Mouse (Mus musculus) cerebellum, postnatal 25 days (tissue): Measurements from ENCODE around the gene Coro7.
"Not testable (repeated sequence)": the region's sequence is repeated elsewhere in the genome, so short reads cannot be mapped to it uniquely, and the experiment has no call there.

Experiments used
- DNase-seq, 2 experiments: peaks; one replicate each; pipeline ENCODE4 v3.0.0; 2021; ENCODE audit warnings: mixed read lengths in 2 of 2

The Coro7 gene

GRCm38 (mm10) chr16:4592909-4593875 is 86.4 kb downstream of the Coro7 start:
- peak; percentile 62 to 81 for DNase-seq

GRCm38 (mm10) chr16:4590236-4590635 is 89.3 kb downstream of the Coro7 start:
- no peak for DNase-seq

DNA sequence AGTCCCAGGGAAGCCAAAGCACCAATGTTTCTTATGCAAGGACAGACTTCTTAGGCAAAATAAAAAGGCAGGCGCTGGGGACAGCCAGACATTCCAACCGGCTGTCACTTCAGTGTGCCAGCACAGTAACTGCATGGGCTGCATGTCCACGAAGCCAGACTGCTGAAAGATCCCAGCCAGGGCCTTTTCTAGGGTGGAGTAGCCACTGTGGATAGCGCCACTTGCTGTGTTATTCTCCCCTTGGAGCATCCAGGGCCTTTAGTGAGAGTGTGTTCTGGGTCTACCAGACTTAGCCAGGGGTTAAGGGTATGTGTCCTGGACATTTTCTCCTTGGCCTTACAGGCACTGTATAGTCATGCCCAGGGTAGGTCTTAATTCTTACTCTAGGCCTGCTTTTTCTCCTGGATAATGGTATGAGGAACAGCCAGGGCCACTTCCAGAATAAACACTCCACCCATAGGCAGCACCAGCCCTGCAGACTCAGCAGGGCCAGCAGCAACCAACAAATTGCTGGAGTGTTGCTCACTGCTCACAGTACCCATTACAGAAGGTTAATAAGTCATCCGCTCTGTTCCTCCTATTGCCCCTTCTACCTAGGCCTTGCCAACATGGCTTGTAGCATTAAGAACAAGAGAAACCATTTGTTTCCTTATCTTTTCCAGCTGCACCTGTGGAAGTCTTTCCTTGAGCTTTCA is 91.9 kb downstream of the Coro7 start:
- no peak for DNase-seq

DNA sequence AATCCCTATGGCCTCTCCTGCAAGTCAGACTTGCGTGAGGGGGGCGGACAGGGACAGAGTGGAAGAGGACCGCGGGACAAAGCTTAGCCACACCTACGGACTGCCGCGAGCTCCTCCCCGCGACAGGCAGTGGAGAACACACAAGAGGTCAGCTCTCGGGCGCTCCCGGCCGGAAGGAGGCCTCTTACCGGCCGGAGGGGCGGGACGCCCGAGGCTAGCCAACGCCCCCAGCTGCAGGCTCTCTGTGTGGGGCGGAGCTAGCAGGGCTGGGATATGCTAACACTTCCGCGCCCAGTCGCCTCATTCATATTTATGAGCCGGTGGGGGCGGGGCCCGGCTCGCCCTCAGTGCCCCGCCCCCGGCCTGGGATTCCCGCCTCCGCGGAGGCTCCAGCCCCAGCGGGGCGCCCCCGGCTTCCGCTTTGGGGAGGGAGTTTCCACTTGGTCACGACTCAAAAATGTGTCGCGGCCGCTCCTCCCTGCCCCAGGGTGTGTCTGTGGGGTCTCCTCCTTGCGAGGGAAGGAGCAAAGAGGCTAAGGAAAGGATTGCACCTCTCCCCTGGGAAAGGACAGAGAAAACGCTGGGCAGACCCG is 93.0 kb downstream of the Coro7 start:
- peak; percentile 89 to 94 for DNase-seq

DNA sequence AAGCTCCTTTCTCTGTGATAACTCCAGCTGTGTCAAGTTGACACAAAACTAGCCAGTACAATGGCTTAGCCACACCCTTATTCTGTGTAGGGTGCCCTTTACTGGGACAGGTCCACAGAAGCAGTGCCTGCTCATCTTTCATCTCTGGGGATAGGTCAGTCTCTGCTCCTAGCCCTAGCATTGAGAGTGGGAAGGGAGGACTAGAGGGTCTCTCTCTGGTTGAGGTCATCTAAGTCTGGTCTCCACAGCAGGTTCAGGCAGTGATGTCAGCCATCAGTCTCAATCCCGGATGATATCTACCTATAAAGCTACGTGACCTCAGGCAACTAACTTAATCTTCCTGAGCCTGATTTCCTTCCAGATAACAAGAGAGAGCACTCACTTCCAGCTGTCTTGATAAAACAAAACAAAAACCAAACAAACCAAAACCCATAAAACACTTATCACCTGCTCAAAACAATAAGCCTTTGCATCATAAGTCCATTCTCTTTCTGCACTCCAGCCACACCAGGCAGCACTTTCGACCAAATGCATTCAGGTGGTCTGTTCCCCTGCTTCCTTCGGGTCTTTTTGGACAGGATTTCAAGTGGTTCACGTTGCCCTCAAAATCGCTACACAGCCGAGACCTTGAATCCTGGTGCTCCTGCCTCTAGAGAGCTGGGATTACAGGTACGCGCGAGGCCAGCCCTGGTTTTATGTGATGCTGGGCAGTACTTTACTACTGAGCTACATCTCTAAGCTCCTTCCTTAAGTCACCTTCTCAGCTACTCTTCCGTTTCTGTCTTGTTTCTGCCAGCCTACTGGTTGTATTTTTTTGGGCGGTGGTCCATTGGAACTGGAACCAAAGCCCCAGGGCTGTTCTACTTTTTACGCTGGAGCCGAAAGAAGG is 93.7 kb downstream of the Coro7 start:
- DNase-seq = no peak

DNA sequence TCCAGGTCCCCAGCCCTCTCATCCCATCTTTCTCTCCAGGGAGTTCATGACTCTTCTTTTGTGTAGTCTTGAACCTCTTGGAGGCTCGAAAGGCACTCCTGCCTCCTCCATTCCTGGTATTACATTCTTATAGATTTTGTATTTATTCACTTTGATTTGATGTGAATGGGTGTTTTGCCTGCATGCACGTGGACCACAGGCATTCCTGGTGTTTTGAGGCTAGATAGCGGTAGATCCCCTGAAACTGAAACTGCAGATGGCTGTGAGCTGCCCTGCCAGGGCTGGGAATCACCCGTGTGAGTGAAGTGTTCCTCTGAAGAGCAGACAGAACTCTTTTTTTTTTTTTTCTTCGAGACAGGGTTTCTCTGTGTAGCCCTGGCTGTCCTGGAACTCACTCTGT is 95.1 kb downstream of the Coro7 start:
- DNase-seq = no peak

DNA sequence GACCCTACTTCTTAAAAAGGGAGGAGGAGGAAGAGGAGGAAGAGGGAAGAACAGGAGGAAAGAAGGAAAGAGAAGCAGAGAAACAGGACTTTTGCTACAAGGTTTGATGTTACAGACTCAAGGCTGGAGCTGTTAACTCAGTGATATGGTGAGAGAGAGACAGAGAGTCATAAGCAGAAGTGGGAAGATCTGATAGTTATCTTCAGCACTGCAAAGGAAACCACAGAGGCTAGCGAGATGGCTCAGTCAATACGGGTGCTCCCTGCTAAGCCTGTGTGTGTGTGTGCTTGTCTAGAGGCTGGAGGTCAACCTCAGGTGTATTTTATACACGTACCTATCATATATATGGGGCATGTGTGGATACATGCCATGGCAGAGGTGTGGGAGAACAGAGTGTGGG is 95.8 kb downstream of the Coro7 start:
- no peak for DNase-seq

GRCm38 (mm10) chr16:4581179-4581578 is 98.4 kb downstream of the Coro7 start:
- not testable (repeated sequence) for DNase-seq

DNA sequence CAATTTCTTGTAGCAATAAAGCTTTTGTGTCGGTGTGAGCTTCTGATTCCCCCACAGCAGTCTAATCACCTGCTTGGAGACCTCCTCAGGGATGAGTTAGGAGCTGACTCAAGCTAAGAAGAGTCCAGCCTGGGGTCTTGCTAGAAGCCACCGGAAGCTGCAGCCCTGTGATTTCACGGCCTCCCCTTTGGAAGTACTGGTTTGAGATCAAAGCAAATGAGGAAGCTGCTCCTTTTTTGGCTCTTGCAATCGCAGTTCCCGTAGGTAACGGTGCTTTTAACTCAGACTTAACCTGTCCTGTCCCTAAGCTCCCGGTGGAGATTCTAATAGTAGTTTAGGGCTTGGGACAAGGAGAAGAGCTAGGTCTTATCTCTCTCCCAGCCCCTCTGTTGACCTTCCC is 100.9 kb downstream of the Coro7 start:
- DNase-seq = no peak

GRCm38 (mm10) chr16:4576873-4577272 is 102.7 kb downstream of the Coro7 start:
- no peak for DNase-seq
